Mouse (Mus musculus) bone marrow macrophage, adult 2 months (primary cell): ENCODE measurements around the gene Atg16l1. TPM values are rescaled to one million over a fixed set of nuclear protein-coding genes. Genes with fewer than 3 reads are reported as not detected.
"Not testable (repeated sequence)": the region's sequence is repeated elsewhere in the genome, so short reads cannot be mapped to it uniquely, and the experiment has no call there.

ENCODE experiments used
- H3K27ac ChIP-seq: 2 replicates; pipeline ENCODE4 v1.5.1; 2012; ENCODE audit warnings: low read depth, low read length; ENCODE audit not compliant: insufficient read depth
- H3K4me1 ChIP-seq: 2 replicates; pipeline ENCODE4 v1.6.1; 2012; ENCODE audit warnings: low read length; ENCODE audit not compliant: control insufficient read depth, insufficient read depth
- H3K4me3 ChIP-seq: 2 replicates; pipeline ENCODE4 v1.5.1; 2012; ENCODE audit warnings: mild to moderate bottlenecking, low read length, moderate library complexity; ENCODE audit not compliant: insufficient read depth
- CTCF ChIP-seq: IDR thresholded peaks from 2 replicates; pipeline ENCODE4 v1.5.1; 2012; ENCODE audit warnings: low read depth, mild to moderate bottlenecking, low read length, moderate library complexity
- POLR2A ChIP-seq: IDR thresholded peaks from 2 replicates; pipeline ENCODE4 v1.6.1; 2012; ENCODE audit warnings: mild to moderate bottlenecking, low read depth, low read length, borderline replicate concordance
- polyA plus RNA-seq: library from polyadenylated mRNA; stranded (reverse); fragments of >200 nt; gene quantifications from 2 replicates; pipeline ENCODE4 v1.2.4, GENCODE M21; 2012; ENCODE audit not compliant: missing spikeins, insufficient read depth, insufficient read length

Gene Atg16l1
- polyA plus RNA-seq, 1 experiment: 25.9 TPM

DNA sequence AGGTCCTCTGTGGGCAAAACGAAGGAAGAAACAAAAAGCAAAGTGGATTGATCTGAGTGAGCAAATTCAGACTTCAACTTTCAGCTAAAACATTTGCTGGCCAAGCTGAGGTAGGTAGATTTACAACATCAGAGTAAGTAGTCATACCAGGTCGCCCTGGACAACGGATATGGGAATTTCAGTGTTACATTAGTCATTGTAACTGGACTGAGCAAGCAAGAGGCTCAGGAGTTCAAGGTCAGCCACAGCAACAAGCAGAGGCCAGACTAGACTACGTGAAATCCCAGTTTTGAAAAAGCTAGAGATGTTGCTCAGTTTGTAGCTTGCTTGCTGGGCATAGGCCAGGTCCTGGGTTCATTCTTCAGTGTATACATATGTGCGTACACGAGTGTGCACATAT lies 70.3 kb downstream of the Atg16l1 start:
- no peak overlapping the region for H3K4me3 ChIP-seq
- no peak for TF ChIP-seq CTCF
- no peak for TF ChIP-seq POLR2A
- H3K27ac ChIP-seq: no peak overlapping the region
- H3K4me1 ChIP-seq: peaks cover 34% of the 10 kb centered on the region

DNA sequence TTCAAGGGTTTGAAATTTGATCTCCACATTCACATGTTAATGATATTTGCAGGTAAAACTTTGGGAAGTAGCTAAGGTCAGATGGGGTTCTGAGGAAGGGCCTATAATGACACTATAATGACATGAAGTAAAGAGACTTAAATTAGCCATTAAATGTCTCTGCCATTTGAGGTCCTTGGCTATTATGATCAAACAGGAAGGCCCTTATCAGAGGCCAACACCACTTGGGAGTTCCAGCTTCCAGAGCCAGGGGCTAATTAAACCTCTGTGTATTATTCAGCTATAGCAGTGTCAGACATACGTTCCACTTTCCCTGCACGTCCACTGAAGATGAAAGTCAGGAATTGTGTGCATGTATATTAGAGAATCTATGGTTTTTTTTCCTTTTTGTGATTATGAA lies 70.8 kb downstream of the Atg16l1 start:
- TF ChIP-seq POLR2A: no peak
- no peak for TF ChIP-seq CTCF
- Histone ChIP-seq H3K27ac (no peak overlapping the region), H3K4me3 (no peak overlapping the region), H3K4me1 (peaks cover 34% of the 10 kb centered on the region)

DNA sequence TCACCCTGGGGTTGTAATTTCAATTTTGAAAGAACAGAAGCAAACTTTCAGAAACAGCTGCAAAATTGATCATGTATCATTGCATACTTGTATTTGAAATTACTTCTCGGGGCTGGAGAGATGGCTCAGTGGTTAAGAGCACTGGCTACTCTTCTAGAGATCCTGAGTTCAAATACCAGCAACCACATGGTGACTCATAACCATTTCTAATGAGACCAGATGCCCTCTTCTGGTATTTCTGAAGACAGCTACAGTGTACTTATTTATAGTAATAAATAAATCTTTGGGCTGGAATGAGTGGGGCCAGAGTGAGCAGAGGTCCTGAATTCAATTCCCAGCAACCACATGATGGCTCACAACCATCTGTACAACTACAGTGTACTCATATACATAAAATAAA lies 71.8 kb downstream of the Atg16l1 start:
- H3K4me3 ChIP-seq: not testable (repeated sequence)
- H3K4me1 ChIP-seq: peaks cover 34% of the 10 kb centered on the region
- peak overlapping the region; percentile 100 for H3K27ac ChIP-seq

DNA sequence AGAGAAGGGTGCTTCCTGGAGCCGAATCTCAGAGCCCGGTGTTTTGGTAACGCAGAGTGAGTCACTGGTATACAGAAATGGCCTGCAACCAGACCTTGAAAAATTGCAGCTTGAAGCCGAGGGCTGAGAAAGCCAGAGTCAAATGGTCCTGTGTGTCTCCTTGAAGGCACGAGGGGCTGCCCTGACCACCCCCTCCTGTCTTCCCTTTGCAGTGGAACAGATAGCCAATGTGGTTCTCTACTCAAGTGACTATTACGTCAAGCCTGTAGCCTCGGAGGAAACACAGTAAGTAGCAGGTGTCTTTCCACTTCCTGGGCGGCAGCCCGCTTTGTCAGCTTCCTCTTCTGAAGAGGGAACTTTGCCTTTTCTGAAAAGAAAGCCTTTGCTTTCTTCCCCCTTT lies 72.5 kb downstream of the Atg16l1 start:
- TF ChIP-seq CTCF (no peak), POLR2A (0 out of 2 replicates have a peak, but pooled peaks have one; percentile 56)
- Histone ChIP-seq H3K4me1 (peaks cover 34% of the 10 kb centered on the region), H3K4me3 (no peak overlapping the region), H3K27ac (peak overlapping the region; percentile 100)

DNA sequence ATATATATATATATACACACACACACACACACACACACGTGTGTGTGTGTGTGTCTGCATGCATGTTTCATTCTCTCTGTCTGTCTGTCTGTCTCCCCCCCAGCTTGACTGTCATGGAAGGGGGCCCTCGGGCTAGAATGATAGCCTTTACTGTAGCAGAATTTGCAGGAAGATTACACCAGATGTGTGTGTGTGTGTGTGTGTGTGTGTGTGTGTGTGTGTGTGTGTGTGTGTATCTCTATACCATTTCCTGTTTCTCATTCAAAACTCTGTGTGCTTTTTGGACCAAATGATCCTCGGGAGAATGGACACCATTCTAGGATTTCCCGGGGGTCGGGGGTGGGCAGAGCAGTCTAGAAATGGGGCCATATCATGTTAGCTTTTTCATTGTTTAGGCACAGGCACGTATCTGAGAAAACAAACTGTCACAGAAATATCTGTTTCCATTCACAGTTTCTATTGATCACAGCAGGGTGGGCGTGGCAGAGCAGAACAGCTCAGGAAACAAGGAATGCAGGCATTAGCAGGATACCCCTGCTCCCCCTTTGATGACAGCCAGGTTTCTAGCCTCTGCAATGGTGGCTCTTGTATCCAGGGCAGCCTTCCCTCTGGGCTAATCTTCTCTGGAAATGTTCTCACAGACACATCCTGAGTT lies 73.4 kb downstream of the Atg16l1 start:
- TF ChIP-seq CTCF (no peak), POLR2A (0 out of 2 replicates have a peak, but pooled peaks have one; percentile 47)
- Histone ChIP-seq H3K4me3 (no peak overlapping the region), H3K4me1 (peaks cover 34% of the 10 kb centered on the region), H3K27ac (peak overlapping the region; percentile 90)

DNA sequence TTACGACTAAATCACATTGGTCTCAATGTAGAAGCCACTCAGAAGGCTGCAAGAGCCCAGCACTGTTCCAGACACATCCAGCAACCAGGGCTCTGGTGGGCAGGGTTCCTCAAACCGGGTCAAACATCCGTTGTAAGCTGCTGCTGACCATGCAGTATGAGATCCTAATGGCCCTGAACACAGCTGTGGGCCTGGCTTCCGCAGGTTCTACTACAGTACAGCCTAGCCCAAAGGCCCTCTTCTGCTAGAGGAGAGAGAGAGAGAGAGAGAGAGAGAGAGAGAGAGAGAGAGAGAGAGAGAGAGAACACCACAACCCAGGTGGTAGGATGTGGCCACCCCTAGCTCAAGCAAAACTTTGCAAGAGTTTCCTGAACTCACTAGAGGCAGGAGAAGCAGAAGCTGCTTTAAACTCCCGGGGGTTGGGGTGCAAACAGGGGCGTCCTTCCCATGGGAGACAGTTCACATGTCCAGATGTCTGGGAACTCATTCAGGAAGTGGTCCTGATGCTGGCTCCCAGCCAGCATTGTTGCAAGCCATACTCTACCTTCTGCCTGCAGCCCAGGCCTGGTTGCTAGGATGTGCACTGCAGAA lies 74.0 kb downstream of the Atg16l1 start:
- Histone ChIP-seq H3K4me1 (peaks cover 29% of the 10 kb centered on the region), H3K27ac (peak overlapping the region; percentile 90), H3K4me3 (no peak overlapping the region)
- TF ChIP-seq CTCF (no peak), POLR2A (no peak)

DNA sequence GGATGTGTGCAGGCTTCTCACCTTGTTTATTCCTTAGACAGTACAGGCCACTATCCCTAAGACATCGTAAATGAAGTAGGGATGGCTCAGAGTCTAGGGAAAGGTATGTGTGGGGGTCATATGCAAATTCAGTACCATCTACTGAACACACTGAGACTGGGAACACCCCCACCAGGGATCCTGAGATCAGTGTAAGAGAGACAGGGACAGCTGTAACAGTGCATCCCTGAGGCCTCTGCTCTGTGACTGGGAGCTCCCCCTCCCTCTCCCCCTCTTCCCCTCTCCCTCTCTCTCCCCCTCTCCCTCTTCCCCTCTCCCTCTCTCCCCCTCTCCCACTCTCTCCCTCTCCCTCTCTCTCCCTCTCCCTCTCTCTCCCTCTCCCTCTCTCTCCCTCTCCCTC lies 80.8 kb downstream of the Atg16l1 start:
- TF ChIP-seq POLR2A: no peak
- no peak for TF ChIP-seq CTCF
- Histone ChIP-seq H3K27ac (no peak overlapping the region), H3K4me1 (0 out of 2 replicates have a peak, but pooled peaks cover 4% of the 10 kb centered on the region), H3K4me3 (no peak overlapping the region)

DNA sequence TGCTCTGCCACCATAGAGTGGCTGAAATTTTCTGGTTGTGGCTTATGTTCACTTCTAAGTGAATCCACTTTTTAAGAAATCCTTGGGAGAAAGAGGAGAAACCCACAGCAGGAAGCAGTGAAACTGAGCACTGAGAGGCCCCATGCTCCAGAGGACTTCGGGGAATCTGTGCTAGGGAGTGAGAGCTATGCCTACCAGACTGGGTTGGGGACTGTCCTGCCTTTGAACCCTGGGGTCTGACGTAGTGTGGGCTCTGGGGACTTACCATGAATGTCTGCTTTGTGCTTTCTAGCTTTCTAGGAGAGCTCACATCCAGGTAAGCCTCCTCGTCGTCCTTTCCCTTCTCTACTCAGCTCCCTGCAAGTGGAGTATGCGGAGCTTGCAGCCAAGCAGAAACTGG lies 81.3 kb downstream of the Atg16l1 start:
- Histone ChIP-seq H3K27ac (no peak overlapping the region), H3K4me3 (no peak overlapping the region)
- TF ChIP-seq POLR2A (no peak), CTCF (no peak)

DNA sequence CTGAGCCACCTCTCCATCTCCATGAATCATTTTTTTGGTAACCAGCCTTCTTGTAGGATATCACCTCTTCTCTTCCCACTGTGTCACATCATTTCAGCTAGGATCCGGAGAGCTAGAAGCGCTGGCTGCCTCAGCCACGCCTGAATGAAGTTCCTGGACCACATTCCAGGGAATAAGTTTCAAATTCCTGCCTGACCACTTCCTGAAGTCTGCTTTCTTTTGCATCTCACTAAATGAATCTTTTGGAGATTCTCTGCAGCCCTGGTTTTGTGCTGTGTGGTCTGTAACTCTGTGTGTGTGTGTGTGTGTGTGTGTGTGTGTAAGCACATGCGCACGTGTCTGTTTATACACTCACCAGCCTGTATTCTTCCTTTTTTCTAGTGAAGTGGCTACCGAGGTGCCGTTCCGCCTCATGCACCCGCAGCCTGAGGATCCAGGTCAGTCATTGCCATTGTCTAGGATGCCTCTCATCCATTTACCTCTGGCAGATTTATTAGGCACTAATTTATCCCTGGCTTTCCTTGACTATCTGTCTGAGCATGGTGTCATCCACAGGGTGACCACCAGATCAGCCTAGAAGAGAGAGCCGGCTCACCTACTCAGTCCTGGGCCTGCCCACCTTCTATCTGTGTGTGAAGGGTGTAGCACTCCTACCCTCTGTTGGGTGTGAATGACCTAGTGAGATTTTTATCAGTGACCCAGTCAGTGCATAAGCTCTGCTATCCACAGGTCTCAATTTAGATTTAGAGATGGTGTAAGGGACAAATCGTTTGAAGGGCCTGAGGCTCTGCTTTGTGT lies 84.9 kb downstream of the Atg16l1 start:
- Histone ChIP-seq H3K4me3 (no peak overlapping the region), H3K27ac (no peak overlapping the region), H3K4me1 (0 out of 2 replicates have a peak, but pooled peaks cover 4% of the 10 kb centered on the region)
- TF ChIP-seq CTCF: no peak
- no peak for TF ChIP-seq POLR2A

More for the DNA sequence above, 81.3 kb downstream of the Atg16l1 start:
- 0 out of 2 replicates have a peak, but pooled peaks cover 4% of the 10 kb centered on the region for H3K4me1 ChIP-seq

Other genes starting within 250 kb of the Atg16l1 start
- not detected in 2 replicates for gene Neu2, start 246.0 kb upstream of the Atg16l1 start, polyA plus RNA-seq
- gene Ngef, start 182.0 kb upstream of the Atg16l1 start, polyA plus RNA-seq: not detected in 2 replicates
- gene Inpp5d, start 135.6 kb upstream of the Atg16l1 start, polyA plus RNA-seq: 174 and 202 TPM in 2 replicates
- 0.93 and 1.2 TPM in 2 replicates for gene Sag, start 47.8 kb downstream of the Atg16l1 start, polyA plus RNA-seq
- gene Dgkd, start 97.4 kb downstream of the Atg16l1 start, polyA plus RNA-seq: 91.0 and 100 TPM in 2 replicates